Mouse (Mus musculus): ENCODE data around the gene Nras.

DNA sequence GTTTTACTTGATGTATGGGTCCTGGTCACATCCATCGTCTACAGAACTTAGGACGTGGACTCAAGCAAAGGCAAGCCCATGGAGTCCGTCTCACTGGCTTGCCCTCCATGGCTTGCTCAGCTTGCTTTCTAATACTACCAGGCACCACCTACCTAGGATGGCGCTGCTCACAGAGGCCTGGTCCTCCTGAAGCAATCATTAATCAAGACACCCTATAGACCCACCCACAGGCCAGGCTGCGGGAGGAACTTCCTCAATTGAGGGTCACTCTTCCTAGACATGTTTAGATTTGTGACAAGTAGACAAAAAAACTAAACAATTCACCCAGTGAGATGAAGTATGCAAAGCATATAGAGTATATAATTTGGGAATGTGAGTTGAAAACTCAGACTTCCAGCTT, 54.1 kb downstream of the Nras start:
- TF ChIP-seq HCFC1 (IDR thresholded peaks at IDR 0.05; ENCODE audit: borderline replicate concordance, insufficient read depth, low read length), result no peak
- no peak for TF ChIP-seq CHD2 (IDR thresholded peaks at IDR 0.05; ENCODE audit: low read depth, low read length)
